In the genomic region with DNA sequence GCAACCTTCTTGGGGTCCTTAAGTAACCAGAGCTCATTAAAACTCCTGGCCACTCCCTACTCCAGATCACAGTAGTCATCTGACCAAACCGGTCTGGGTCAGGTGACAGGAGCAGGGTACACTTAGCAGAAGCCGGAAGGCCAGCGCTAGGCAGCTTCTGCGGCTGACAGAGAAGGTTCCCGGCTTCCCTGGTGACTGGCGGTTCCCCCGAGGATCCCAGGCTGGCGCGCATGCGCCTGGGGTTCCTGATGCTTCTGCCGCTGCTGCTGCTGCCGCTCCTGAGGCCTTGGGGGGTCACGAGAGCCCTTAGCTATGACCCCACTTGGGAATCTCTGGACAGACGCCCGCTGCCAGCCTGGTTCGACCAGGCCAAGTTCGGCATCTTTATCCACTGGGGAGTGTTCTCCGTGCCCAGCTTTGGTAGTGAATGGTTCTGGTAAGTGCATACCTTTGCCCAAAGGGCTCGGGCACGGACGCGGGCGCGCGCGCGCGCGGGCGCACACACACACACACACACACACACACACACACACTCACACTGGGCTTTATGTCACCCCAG, we compare ENCODE assay signal across 8 mouse cellular contexts. TPM values are rescaled to one million over a fixed set of nuclear protein-coding genes. Genes with fewer than 3 reads are reported as not detected.
DNase-seq lines count a peak whose midpoint lies in the region; ATAC-seq lines count a peak whose summit lies in the region.

No protein-coding gene starts in this region.

- peak; percentile 53 for DNase-seq in WW6 (ENCODE audit: low read depth, low spot score)
- peak; percentile 53 to 69 for DNase-seq in cerebellum, postnatal 4 days (ENCODE audit: low spot score in 2 of 2)
- DNase-seq in gastrocnemius, adult 18-20 months (ENCODE audit: low spot score), result peak; percentile 84
- DNase-seq in left cerebral cortex, adult 18-20 months (ENCODE audit: low spot score in 2 of 2), result peak; percentile 81 to 90
- DNase-seq in right cerebral cortex, adult 18-20 months, result peak; percentile 92
- peak; percentile 49 for DNase-seq in urinary bladder, postnatal 10 days (ENCODE audit: low spot score)

- peak; percentile 92 for ATAC-seq in hindbrain, embryonic 16.5 days

- H3K27me3 ChIP-seq in hindbrain, embryonic 16.5 days (replicated peaks; ENCODE audit: control insufficient read depth, insufficient read depth, low read length), result no peaks in the 10 kb centered on the region

- peak overlapping the region; percentile 75 for H3K9ac ChIP-seq in hindbrain, embryonic 16.5 days (ENCODE audit: low read depth, low read length)

- no peak overlapping the region; the same call in 1 of the 2 replicates for H3K27ac ChIP-seq in hindbrain, embryonic 16.5 days (ENCODE audit: low read depth, low read length)
- H3K27ac ChIP-seq in macrophage, result peak overlapping the region; percentile 95

- 0% methylated on average over 28 of the region's 30 CpGs for WGBS in hindbrain, embryonic 16.5 days
- 0% methylated on average over 16 of the region's 30 CpGs for WGBS in macrophage (ENCODE audit: missing documents)

- H3K36me3 ChIP-seq in hindbrain, embryonic 16.5 days (ENCODE audit: control insufficient read depth, insufficient read depth, low read length), result 0 out of 2 replicates have a peak, but pooled peaks cover 4% of the 10 kb centered on the region
- H3K36me3 ChIP-seq in macrophage (ENCODE audit: inconsistent target), result peaks cover 26% of the 10 kb centered on the region; the same call in 1 of the 2 replicates

- H3K79me2 ChIP-seq in macrophage (ENCODE audit: inconsistent target), result peaks cover 30% of the 10 kb centered on the region

- H3K4me3 ChIP-seq in hindbrain, embryonic 16.5 days (ENCODE audit: low read length), result peak overlapping the region; percentile 58
- peak overlapping the region; percentile 45 for H3K4me3 ChIP-seq in macrophage (ENCODE audit: inconsistent target)

- H3K4me2 ChIP-seq in hindbrain, embryonic 16.5 days (ENCODE audit: low read length), result peak overlapping the region; percentile 73

- H3K4me1 ChIP-seq in hindbrain, embryonic 16.5 days (ENCODE audit: control insufficient read depth, insufficient read depth, low read depth, low read length), result peaks cover 10% of the 10 kb centered on the region

- no peaks in the 10 kb centered on the region for H3K9me3 ChIP-seq in hindbrain, embryonic 16.5 days (ENCODE audit: control insufficient read depth, low read length)

RNA-seq across cellular contexts. Expression of a gene that starts 1.7 kb away (rescaled TPM):
- total RNA-seq in gastrocnemius, adult 18-20 months (2021), result 10 to 100 TPM; 10.7 to 11.5 TPM
- polyA plus RNA-seq in hindbrain, embryonic 16.5 days (2015; fragmentation: Nextera tagmentation; extraction: Ambion mirVana), result 56.1 and 61.3 TPM in 2 replicates
- total RNA-seq in left cerebral cortex, adult 18-20 months (2021), result 10 to 100 TPM; 41.8 to 46.0 TPM
- 10 to 100 TPM; 20.0 to 86.6 (median 57.7) TPM for total RNA-seq in macrophage (2018; cell fraction: chromatin; rRNA removed)
- 100 to 1,000 TPM; 134 to 202 (median 167) TPM for total RNA-seq in macrophage (2018; cell fraction: cytosol; rRNA removed)
- 100 to 1,000 TPM in 25 of 26 experiments, 10 to 100 TPM in 1; 52.0 to 319 (median 185) TPM for total RNA-seq in macrophage (2018; cell fraction: nucleus; rRNA removed)
- 173 to 238 TPM (median 217 TPM) in 3 replicates for polyA plus RNA-seq in macrophage (2018)

RNA-seq across cellular contexts. Expression of a gene that starts 26.8 kb away (rescaled TPM):
- total RNA-seq in gastrocnemius, adult 18-20 months (2021), result 10 to 100 TPM; 17.6 to 19.4 TPM
- 6.7 and 9.0 TPM in 2 replicates for polyA plus RNA-seq in hindbrain, embryonic 16.5 days (2015; fragmentation: Nextera tagmentation; extraction: Ambion mirVana)
- 10 to 100 TPM; 24.8 to 28.4 TPM for total RNA-seq in left cerebral cortex, adult 18-20 months (2021)
- total RNA-seq in macrophage (2018; cell fraction: chromatin; rRNA removed), result 10 to 100 TPM; 24.0 to 70.9 (median 47.8) TPM
- total RNA-seq in macrophage (2018; cell fraction: cytosol; rRNA removed), result 10 to 100 TPM; 19.2 to 37.5 (median 25.3) TPM
- total RNA-seq in macrophage (2018; cell fraction: nucleus; rRNA removed), result 10 to 100 TPM; 19.5 to 55.5 (median 31.3) TPM
- polyA plus RNA-seq in macrophage (2018), result 13.3 to 28.1 TPM (median 14.3 TPM) in 3 replicates

RNA-seq across cellular contexts. Expression of a gene that starts 51.7 kb away (rescaled TPM):
- 1 to 10 TPM; 2.5 to 3.4 TPM for total RNA-seq in gastrocnemius, adult 18-20 months (2021)
- 1.6 and 1.8 TPM in 2 replicates for polyA plus RNA-seq in hindbrain, embryonic 16.5 days (2015; fragmentation: Nextera tagmentation; extraction: Ambion mirVana)
- 10 to 100 TPM in 1 of 2 experiments, 1 to 10 TPM in 1; 9.3 to 10.3 TPM for total RNA-seq in left cerebral cortex, adult 18-20 months (2021)
- 1 to 10 TPM in 23 of 26 experiments, under 1 TPM in 2, not detected in 1; 0.61 to 8.6 (median 3.6) TPM for total RNA-seq in macrophage (2018; cell fraction: chromatin; rRNA removed)
- total RNA-seq in macrophage (2018; cell fraction: cytosol; rRNA removed), result 1 to 10 TPM; 2.4 to 5.6 (median 4.1) TPM
- total RNA-seq in macrophage (2018; cell fraction: nucleus; rRNA removed), result 1 to 10 TPM in 25 of 26 experiments, under 1 TPM in 1; 0.99 to 6.3 (median 2.9) TPM
- 2.7 to 4.7 TPM (median 2.8 TPM) in 3 replicates for polyA plus RNA-seq in macrophage (2018)

RNA-seq across cellular contexts. Expression of a gene that starts 51.9 kb away (rescaled TPM):
- 10 to 100 TPM; 10.3 to 10.6 TPM for total RNA-seq in gastrocnemius, adult 18-20 months (2021)
- polyA plus RNA-seq in hindbrain, embryonic 16.5 days (2015; fragmentation: Nextera tagmentation; extraction: Ambion mirVana), result 29.5 and 31.0 TPM in 2 replicates
- total RNA-seq in left cerebral cortex, adult 18-20 months (2021), result 10 to 100 TPM; 25.2 to 31.6 TPM
- total RNA-seq in macrophage (2018; cell fraction: chromatin; rRNA removed), result 10 to 100 TPM in 24 of 26 experiments, 1 to 10 TPM in 2; 9.2 to 30.7 (median 21.3) TPM
- total RNA-seq in macrophage (2018; cell fraction: cytosol; rRNA removed), result 10 to 100 TPM; 11.4 to 16.2 (median 14.6) TPM
- 10 to 100 TPM in 25 of 26 experiments, 1 to 10 TPM in 1; 7.0 to 26.5 (median 15.6) TPM for total RNA-seq in macrophage (2018; cell fraction: nucleus; rRNA removed)
- polyA plus RNA-seq in macrophage (2018), result 13.5 to 16.5 TPM (median 15.6 TPM) in 3 replicates
